Mouse (Mus musculus) CH12.LX (cell line): ENCODE measurements around the gene Ryr1.

ENCODE experiments used
- CTCF ChIP-seq, 2 experiments: IDR thresholded peaks in 1 of 2; conservative IDR thresholded peaks in 1 of 2; 2 replicates each; pipeline ENCODE4 v1.5.1; 2011 to 2012; ENCODE audit warnings: low read depth in 2 of 2, low read length in 2 of 2, improper control_type of control experiment in 1 of 2, inconsistent platforms in 1 of 2, mild to moderate bottlenecking in 1 of 2, moderate library complexity in 1 of 2
- ETS1 ChIP-seq: conservative IDR thresholded peaks from 2 replicates; pipeline ENCODE4 v1.6.1; 2012; ENCODE audit warnings: low read depth, mild to moderate bottlenecking, inconsistent platforms, low read length, improper control_type of control experiment, moderate library complexity
- MAX ChIP-seq: IDR thresholded peaks from 2 replicates; pipeline ENCODE4 v1.6.1; 2011; ENCODE audit warnings: low read length, improper control_type of control experiment
- POLR2A ChIP-seq: IDR thresholded peaks from 2 replicates; pipeline ENCODE4 v1.6.1; 2011; ENCODE audit warnings: low read depth, mild to moderate bottlenecking, improper control_type of control experiment, low read length
- TBP ChIP-seq: conservative IDR thresholded peaks from 2 replicates; pipeline ENCODE4 v1.6.1; 2011; ENCODE audit warnings: low read depth, low read length, improper control_type of control experiment
- UBTF ChIP-seq: IDR thresholded peaks from 2 replicates; pipeline ENCODE4 v1.6.1; 2012; ENCODE audit warnings: low read depth, mild to moderate bottlenecking, inconsistent platforms, low read length, improper control_type of control experiment, moderate library complexity

- TF ChIP-seq ETS1 (no peak), POLR2A (no peak), CTCF (conservative IDR thresholded peaks at IDR 0.05 in 1 of 2, IDR thresholded peaks at IDR 0.05 in 1 of 2; ENCODE audit: low read depth in 2 of 2, low read length in 2 of 2) (no peak), UBTF (no peak), TBP (no peak), MAX (no peak)
Measured at GRCm38 (mm10) chr7:29118142-29118851, 6.7 kb downstream of the Ryr1 start.
